Mouse (Mus musculus): ENCODE data around the gene D10Jhu81e.
"Not testable (repeated sequence)": the region's sequence is repeated elsewhere in the genome, so short reads cannot be mapped to it uniquely, and the experiment has no call there.

Gene D10Jhu81e

DNA sequence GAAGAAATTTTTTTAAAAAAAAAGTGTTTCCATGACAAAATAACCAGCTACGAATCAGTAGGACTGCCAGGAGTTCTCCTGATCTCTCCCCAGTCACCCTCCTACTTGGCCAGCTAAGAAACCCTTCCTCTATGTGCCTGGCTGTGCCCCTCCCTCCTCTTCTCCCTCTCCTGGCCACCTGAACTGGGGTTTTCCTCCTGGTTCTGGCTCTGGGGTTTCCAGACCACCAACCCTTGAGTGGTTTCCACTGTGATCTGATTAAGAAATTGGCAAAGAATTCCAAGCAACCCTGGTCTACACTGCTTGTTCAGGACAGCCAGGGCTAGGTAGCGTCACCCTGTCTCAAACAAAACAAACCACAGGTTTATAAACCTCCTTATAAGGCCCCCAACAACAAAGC lies 40.9 kb downstream of the D10Jhu81e start:
- DNase-seq: no peak

DNA sequence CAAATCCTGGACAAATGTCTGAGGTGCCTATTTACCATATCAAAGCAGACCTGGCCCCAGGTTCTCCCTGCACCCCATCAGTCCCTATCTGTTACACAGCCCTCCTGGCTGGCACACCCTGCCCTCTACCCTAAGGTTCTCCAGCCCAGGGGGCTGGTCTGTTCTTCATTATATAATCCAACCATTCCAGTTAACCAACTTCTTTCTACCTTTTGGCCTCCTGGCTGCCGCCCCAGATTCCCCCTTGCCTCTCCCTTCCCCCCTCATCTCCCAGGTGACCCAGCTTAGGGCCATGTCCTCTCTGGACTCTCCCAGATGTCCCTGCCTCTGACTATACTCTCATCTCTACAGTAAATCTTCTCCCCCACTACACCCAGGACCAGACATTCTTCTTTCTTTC lies 41.7 kb downstream of the D10Jhu81e start:
- no peak for DNase-seq

DNA sequence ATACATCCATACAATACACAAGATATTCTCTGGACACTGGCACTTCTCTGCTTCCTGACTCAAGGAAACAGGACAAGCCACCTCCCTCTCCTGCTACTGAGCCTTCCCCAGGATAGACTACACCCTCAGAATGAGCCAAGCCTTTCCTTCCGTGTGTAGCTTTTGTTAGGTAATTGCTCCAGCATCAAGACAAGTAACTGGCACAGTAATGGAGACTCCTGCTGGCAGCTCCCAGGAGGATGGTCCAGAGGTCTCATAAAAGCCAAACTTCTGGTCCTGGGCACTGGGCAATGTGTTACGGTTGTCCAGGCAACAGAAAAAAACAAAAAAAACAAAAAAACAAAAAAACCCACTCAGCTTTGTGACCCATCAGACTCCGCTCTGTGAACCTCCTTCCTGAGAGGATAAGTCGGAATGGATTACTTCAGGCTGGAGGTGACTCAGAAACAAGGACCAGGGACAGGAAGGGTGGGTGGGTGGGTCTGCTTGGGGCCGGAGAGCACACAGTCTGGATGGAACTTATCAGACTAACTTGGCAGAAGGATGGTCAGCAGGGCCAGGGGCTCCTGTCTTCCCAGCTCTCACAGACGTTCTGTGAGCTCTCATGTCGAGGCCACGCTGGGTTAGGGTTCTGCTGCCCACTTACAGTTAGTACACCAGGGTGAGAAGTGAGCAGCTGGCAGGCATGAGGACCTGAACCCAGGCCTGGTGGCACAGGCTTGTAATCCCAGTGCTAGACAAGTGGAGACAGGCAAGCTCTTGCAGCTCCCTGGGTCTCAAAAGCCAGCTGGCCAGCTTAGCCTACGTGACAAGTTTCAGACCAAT lies 42.3 kb downstream of the D10Jhu81e start:
- no peak for DNase-seq

DNA sequence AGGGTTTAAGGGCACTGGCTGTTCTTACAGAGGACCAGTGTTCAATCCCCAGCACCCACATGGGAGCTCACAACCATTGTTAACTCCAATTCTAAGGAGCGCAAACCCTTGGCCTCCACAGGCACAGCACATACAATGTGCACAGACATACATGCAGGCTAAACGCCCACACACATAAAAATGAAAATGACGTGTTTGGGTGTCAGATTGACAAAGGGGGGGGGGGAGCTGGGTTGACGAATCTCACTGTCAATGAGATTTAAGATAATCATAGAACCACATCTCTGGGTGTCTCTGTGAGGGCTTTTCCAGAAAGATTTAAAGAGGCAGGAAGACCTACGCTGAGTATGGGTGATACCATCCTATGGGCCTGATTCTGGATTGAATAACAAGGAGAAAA lies 43.3 kb downstream of the D10Jhu81e start:
- no peak for DNase-seq

DNA sequence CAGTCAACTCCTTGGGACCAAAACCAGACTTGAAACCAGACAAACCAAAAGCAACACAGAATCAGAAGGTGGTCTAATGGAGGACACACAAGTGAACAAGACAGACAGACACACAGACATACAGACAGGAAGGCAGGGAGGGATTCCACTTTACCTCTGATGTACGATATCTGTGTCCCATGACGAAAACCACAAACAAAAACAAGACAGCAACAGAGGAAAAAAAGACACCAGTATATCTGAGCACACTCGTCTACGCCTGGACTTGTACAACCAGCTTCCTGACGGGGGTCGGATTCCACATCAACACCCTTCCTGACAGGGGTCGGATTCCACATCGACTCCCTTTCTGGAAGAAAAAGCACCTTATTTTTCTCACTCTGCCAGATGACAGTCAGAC lies 44.5 kb downstream of the D10Jhu81e start:
- not testable (repeated sequence) for DNase-seq

DNA sequence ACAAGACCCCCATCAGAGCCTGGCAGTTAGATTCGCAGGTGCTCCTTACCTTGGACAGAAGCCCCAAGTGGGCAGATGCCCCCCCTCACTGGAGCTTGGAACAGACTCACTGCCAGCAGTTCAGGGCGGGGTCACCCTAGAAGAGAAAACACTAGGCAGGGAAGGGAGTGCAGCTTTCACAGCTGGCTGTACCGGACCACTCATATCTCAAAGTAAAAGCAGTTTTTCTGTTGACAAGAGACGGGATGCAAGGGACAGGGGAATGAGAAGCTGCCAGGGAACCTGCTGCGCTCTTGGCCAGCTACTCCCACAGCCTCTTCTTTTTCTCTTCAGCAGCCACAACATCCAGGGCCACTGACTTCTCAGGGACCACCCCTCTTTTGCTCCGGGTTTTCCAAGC lies 45.4 kb downstream of the D10Jhu81e start:
- not testable (repeated sequence) for DNase-seq

DNA sequence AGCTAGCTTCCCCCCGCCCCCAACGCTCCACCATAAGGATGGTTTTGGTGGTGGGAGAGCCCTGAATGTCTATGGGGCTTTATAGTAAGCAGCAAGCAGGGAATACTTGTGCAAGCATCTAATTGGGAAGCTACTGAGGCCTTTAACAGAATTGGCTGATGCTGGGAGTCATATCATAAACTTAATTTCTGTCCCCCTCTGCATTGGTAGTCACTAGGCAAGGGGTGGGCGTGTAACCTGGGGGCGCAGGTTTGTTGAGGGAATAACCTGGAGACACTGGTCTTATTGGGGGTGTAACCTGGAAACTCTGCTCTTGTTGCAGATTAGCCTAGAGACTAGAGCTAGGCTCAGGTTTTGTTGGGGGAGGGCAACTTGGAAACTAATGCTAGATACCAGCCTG lies 50.2 kb downstream of the D10Jhu81e start:
- no peak for DNase-seq

DNA sequence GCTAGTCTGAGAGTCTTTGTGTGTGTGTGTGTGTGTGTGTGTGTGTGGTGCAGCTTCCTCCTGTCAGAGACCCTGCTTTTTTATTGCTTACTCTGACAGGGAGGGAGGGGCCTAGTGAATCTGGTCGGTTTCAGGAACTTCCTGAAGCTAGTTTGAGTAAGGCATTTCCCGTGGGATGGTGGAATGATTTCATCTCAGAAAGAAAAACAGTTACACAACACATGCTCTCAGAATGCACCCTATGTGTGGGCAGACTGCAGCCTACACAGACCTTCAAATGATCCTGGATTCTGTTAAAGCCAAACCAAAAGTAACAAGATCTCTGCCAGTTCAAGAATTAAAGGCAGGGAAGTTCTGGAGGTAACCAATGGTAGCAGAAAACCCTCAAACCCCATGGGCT lies 54.4 kb downstream of the D10Jhu81e start:
- no peak for DNase-seq

DNA sequence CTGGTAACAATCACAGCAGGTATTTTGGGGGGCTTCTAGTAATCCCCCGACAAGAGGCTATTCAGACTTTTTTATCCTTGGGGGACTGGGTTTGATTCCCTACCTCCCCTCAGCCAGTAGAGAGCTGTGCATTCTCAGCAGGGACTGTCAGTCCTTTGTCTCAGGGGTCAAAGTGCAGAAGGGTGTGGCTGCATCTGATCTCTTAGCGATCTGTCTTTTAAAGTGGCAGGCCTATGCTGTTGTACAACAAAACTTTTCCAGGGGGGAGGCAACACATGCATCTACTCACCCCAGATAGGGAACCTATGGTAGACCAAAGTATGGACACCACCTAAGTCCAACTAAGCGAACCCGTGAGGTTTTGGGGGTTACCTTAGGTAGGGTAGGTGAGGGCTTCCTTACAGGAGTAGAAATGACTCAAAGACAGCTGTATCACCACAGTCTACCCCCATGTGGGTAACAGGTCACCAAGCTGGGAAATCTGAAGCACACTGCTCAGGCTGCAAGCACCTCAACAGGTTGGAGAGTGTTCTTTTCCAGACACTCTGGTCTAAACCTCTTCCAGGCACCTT lies 55.0 kb downstream of the D10Jhu81e start:
- no peak for DNase-seq
